Mouse (Mus musculus): ENCODE data around the gene Defb5.
"Not testable (repeated sequence)": the region's sequence is repeated elsewhere in the genome, so short reads cannot be mapped to it uniquely, and the experiment has no call there.

Gene Defb5

GRCm38 (mm10) chr8:19247280-19247679 lies at the start of gene Defb5:
Defb5 (plus strand) TSS chr8:19247580.
- no peak for DNase-seq (ENCODE audit: low read depth)

GRCm38 (mm10) chr8:19225161-19225560 lies 22.2 kb upstream of the Defb5 start, which contains the start of gene Defb6:
Defb6 (plus strand) TSS chr8:19225478.
- DNase-seq (ENCODE audit: low read depth) = no peak

GRCm38 (mm10) chr8:19238101-19238500 lies 9.3 kb upstream of the Defb5 start:
- no peak for DNase-seq (ENCODE audit: low read depth)

- DNase-seq (ENCODE audit: low read depth) = no peak
Measured at GRCm38 (mm10) chr8:19239616-19240015, 7.8 kb upstream of the Defb5 start, which contains the start of gene Defb46. Defb46 (plus strand) TSS chr8:19239916.

- no peak for DNase-seq (ENCODE audit: low read depth)
Measured at GRCm38 (mm10) chr8:19258136-19258535, 10.8 kb downstream of the Defb5 start.

GRCm38 (mm10) chr8:19259667-19260066 lies 12.3 kb downstream of the Defb5 start:
- DNase-seq (ENCODE audit: low read depth) = no peak

GRCm38 (mm10) chr8:19293060-19293459 lies 45.7 kb downstream of the Defb5 start, which contains the start of gene Defb3:
Defb3 (plus strand) TSS chr8:19293360.
- not testable (repeated sequence) for DNase-seq (ENCODE audit: low read depth)

GRCm38 (mm10) chr8:19298361-19298760 lies 51.0 kb downstream of the Defb5 start:
- DNase-seq (ENCODE audit: low read depth) = not testable (repeated sequence)
